Mouse (Mus musculus) ES-E14 (cell line): Measurements from ENCODE around the gene Ccdc122.

Experiments
- MAFK ChIP-seq: IDR thresholded peaks from 2 replicates; pipeline ENCODE4 v1.6.1; 2014; ENCODE audit warnings: mild to moderate bottlenecking, low read depth, low read length, inconsistent platforms; ENCODE audit not compliant: insufficient read depth
- ZC3H11A ChIP-seq: IDR thresholded peaks from 2 replicates; pipeline ENCODE4 v1.6.1; 2012; ENCODE audit warnings: low read depth, mild to moderate bottlenecking, inconsistent platforms, low read length, borderline replicate concordance
- ZNF384 ChIP-seq: IDR thresholded peaks from 2 replicates; pipeline ENCODE4 v1.6.1; 2012; ENCODE audit warnings: low read depth, low read length, inconsistent platforms

GRCm38 (mm10) chr14:77037330-77037729 lies 758 bp downstream of the Ccdc122 start:
- no peak for TF ChIP-seq ZNF384
- TF ChIP-seq MAFK, result no peak
- no peak for TF ChIP-seq ZC3H11A
